Mouse (Mus musculus) forelimb bud, embryonic 11.5 days (tissue): ENCODE data around the gene Arid3c.
"Not testable (repeated sequence)": the region's sequence is repeated elsewhere in the genome, so short reads cannot be mapped to it uniquely, and the experiment has no call there.

Source experiments
- DNase-seq: peaks from one replicate; pipeline ENCODE4 v3.0.0-alpha.2; 2012; ENCODE audit warnings: low read depth, low spot score

The Arid3c gene

DNA sequence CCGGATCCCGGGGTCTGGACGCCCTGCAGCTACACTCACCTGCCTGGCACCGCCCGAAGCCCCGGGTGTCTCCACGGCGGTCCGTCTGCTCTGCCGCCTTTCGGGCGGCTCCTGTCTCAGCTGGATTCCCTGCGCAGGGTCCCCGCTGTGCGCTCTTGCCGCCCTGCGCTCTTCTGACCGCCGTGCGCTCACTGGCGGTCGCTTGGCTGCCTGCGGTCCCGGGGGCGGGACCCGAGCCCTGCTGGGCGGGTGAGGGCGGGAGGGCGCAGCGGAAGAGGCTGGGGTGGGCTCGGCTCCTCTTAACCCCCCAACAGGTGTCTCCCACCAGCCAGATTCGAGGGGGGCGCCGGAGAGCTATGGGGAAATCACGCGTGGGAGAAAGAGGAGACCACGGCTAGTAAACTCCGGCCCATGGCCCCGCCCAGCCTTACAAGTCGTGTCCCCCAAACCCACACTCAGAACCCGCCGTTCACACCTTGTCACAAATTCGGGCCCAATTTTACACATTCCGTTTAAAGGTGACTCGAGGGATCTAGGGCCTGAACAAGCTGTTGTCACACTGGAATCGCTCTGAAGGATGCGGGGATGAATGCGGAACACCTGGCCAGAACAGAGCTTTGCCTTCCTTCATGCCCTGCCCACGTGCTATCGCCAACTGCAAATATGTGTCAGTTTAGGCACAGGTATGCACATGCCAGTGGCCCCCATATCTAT lies at the start of gene Arid3c:
Arid3c (minus strand) TSS at position 91 of the 714 bp plus-strand sequence.
- DNase-seq: no peak

DNA sequence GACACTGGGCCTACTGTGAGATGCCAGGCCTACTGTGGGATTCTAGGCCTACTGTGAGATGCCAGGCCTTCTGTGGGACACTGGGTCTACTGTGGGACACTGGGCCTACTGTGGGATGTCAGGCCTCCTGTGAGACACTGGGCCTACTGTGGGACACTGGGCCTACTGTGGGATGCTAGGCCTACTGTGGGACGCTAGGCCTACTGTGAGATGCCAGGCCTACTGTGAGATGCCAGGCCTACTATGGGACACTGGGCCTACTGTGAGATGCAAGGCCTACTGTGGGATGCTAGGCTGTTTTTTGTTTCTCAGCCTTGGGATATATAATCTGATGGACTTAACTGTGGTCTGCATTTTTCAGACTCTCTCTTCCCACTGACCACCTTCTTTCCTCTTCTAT lies 44.9 kb upstream of the Arid3c start:
- not testable (repeated sequence) for DNase-seq

DNA sequence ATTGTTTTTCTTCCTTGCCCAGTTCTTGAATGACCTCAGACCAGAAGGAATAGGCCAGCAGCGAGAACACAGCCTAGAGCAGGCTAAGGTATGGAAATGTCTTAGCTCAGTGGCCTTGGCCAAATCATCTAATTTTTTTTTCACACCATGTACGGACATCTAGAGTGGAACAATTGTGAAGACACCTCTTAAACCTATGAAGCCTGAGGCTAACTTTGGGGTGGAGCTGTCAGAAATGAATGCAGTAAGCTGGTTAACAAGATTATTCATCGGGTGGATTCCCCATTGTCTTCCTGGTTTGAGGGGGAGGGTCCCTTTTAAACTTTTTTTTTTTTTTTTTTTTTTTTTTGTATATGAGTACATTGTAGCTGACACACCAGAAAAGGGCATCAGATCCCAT lies 43.6 kb upstream of the Arid3c start:
- DNase-seq: not testable (repeated sequence)

DNA sequence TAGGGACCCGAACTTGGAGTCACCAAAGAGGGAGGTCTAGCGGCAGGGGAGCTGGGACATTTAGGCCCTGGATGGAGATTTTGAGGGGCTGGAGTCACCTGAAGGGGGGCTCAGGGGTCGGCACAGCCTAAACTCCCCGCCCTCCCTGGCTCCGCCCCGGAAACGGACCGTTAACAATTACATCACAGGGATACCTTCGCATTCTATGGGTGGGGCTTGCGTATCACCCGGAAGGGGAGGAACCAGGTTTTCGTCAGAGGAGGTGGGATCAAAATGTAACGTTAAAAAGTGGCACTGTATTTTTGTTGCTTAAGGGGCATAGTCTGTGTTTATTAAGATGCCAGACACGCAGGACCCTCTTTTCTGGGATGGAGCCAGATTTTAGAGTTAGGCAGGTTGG lies 43.1 kb upstream of the Arid3c start, which contains the start of gene Ccl27a:
Ccl27a (minus strand) TSS at position 246 of the 400 bp plus-strand sequence.
- peak; percentile 82 for DNase-seq

DNA sequence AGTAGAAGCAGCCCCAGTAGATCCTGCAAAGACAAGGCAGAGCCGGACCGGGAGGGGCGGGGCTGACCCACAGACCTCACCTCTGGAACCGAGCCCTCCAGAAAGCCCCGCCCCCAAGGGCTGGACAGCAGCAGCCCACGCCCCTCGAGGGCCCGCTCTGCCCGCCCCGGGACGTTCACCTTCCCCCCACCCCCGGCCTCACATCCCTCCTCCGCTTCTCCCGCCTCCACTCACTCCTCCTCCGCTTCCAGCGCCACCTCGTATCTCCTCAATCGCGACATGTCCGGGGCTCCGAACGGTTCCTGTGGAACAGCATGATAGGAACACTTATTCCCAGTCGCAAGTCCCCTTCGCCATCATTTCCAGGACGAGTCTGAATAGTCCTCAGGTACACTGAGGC lies 42.6 kb upstream of the Arid3c start:
- not testable (repeated sequence) for DNase-seq

DNA sequence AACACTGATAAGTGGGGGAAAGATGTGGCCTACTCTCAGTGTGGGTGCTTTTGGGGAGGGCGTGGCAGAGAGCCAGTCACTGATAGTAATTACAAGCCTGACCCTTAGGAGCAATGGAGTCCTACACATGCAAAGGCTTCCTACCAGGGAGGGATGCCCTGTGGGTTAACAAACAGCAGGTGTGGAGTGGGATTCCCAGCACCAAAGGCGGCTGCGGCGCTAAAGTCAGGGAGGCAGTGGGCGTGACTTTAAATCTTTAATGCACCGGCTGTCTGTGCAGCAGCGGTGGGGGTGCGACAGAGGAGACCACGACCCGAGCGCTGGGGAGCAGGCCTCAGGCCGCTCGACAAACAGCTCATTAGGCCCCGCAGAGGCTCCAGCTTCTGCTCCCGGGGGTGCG lies 42.0 kb upstream of the Arid3c start:
- DNase-seq: not testable (repeated sequence)

DNA sequence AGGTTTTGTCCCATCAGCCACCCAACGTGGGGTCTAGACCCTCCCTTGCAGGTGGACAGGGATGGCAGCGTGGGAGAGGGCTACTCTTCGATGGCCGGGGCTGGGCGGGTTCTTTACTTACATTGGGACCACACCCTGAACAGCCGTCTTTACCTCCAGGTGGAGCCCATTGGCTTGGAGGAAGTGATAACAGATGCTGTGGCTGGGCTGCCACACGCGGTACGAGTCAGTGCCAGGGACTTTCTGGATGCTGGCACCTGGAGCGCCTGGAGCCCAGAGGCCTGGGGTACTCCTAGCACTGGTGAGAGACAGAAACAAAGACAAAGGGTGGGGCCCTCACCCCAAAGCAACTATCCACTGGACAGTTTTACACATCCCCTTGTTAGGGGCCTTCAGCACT lies 36.4 kb upstream of the Arid3c start:
- not testable (repeated sequence) for DNase-seq

DNA sequence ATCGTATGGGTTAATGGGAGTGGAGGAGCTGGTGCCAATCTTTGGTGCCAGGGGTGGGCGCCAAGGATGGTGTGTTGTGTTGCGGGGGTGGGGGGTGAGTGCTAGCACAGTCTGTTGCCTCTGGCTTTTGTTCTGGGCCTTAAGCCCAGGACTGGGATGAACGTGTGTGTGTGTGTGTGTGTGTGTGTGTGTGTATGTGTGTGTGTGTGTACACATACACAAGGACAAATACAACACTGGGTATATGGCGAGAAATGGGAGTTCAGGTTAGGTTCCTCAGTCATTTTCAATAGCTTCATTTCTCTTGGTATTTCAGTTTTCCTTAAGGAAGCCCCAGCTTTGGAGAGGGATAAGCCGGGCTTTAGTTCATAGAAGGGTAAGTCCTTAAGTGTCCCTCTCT lies 32.2 kb upstream of the Arid3c start:
- DNase-seq: not testable (repeated sequence)

DNA sequence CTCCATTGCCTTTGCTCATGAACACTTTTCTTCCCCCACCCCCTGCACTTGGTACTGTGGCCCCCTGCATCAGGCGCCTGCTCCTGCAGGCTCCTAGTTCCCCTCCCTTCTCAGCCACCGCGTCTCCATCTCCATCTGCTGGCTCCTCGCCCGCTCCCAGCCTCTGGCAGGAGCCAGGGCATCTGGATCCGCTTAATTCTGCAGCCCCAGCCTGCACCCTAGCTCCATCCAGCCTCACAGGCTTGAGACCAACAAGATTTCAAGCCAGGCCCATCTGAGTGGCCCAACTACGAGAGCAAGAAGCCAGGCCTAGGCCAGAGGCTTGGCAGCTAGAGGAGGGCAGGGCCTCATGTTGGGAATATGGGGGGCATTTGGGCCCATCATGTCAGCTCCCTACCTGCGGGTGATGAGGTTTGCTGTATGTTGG lies 31.8 kb upstream of the Arid3c start:
- DNase-seq: peak; percentile 73

DNA sequence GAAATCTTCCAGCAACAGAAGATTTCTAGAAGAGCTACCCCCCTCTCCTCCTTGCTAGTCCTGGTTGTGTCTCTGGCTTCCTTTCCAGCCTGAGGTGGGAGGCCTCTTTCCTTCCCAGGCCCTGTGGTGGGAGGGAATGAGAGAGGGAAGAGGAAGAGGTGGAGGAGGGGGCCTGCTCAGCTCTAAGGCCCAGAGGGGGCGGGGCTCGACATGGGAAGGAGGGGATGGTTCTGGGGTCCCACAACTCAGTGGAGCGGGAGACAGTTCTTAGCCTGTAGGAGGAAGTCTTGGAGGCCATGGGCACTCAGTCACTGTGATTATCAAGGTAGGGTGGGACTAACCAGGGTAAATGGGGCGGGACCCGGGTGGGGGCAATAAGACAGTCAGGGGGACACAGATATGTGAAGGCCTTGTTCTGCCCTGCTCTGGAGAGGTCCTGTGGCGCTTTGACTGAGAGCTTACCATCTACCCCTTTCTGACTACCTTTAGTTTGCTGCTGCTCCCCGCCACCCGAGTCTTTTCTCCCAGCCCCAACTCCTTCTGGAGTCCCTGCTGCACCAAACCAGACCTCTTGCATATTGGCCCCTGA lies 31.3 kb upstream of the Arid3c start:
- peak; percentile 71 for DNase-seq

DNA sequence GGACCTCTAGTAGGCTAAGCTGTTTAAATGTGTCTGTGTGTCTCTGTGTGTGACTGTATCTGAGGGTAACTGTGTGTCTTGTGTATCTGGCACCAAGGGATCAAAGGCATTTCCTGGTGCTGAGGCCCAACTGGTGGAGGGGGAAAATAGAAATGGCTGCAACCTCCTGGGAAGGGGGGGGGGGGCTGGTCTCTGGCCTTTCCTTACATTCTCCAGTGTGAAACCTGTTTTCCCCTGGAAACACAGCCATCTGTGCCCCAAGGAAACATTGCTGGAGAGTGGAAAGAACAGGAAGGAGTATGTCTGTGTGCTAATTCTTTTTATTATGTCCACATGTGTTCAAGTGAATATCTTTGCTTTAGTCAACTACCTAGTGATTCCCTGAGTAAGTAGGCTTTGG lies 30.7 kb upstream of the Arid3c start:
- DNase-seq: peak; percentile 61

DNA sequence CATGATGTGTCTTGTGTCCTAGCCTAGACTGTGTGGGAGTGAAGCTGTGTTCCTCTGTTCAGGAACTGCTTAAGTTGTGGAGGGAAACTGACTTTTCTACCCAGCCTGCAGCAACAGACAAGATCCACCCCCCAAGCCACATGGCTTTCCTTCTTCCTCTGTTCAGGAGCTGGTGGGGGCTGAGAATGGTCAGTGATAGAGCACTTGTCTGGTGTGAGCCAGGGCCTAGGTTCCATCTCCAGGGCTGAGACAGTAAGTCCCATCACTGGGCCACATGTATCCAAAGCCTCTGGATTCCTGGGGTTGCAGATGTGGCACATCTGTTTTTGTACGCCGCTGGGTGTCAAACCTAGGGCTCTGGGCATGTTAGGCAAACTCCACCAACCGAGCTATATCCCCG lies 30.0 kb upstream of the Arid3c start:
- no peak for DNase-seq

DNA sequence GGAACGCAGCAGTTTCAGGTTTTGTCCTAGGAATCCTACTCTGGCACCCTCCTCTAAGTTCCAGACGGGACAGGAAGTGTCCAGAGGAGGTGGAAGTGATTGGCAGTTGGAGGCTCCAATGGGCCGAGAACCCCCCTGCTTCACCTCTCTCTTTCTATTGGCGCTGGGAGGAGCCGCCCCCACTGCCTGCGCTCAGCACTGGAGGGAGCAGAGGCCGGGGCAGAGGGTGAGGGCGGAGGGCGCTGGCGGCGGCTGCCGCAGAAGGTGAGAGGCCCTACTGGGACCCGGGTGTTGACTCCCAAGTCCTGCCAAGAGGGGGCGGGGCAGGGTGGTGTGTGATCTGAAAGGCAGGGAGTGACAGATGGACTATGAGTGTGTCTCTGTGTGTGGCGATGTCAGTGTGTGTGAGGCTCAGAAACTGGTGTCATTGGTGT lies 29.4 kb upstream of the Arid3c start:
- peak; percentile 92 for DNase-seq

DNA sequence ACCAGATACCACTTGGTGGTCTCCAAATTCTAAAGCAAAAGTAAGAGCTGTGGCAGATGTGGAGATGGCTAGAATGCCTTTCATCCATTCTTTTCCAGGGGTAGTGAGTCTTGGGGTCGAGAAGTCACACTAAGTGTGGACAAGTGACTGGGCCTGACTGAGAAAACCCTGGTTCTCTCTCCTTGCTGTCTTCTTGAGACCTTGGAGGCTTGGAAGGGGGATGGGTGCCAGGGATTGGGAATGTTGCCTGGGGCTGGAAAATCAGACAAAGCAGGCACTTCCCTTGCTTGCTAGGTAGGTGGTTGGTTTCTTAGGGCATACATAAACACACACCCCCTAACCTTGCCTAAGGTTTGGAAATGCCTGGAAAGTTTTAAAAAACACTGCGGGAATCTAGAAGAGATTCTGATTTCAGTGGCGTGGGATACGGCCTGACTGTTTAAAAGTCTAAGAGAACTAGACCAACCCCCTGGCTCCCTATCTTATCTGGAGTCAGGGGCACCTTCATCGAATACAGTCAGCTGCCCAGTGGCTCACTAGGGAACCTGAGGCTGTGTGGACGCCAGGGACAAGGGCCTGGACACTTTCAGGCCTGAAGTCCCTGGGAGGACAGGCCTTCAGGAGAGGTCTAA lies 28.8 kb upstream of the Arid3c start:
- DNase-seq: no peak

DNA sequence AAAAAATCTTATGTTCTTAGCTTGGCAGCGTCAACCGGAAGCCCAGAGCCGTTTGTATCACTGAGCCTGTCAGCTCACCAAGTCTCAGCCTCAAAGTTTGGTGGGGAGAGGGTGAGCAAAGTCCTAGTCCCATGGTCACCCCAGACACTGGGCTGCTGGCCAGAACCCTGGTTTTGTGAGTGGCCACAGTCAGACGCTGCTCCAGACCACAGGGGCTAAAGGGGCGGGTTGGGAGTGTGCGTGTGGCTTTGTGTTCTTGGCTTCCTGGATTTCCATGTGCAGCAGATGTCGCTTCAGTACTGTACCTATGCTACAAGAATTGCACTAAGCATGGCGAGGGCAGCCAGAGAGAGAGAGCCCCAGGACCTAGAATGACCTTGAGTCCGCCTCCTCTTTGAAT lies 28.3 kb upstream of the Arid3c start:
- DNase-seq: no peak

DNA sequence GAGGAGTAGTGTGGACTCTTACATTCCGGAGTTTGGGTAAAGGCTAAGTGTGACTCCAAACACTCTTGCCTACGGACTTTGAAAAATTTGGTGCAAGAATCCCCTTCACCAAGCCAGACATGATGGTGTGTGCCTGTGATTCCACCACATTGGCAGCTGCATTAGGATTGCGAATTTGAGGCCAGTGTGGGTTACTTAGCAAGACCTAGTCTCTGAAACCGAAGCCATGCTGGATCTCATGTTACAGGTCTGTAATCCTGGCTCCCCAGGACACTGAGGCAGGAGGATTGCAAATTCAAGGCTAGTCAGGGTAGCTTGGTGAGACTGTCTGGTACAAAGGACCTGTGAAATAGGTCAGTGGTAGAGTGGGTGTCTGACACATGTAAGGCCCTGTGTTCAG lies 27.8 kb upstream of the Arid3c start:
- DNase-seq: no peak

DNA sequence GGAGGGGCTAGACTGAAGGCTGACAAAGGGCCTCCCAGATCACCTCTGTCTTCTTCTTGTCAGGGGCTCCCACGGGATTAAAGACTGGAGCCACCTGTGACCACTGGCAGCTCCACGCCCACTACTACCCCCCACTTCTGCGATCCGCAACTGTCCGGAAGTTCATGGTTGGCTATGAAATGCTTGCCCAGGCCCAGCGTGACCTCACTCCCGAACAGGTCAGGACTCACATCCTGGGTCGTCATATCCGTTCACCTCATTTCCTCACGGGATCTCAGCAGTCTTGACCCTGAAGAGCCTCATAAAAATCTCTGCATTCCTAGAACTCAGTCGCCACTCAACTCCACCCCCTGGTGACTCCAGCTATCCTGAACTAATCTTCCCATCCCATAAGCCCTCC lies 27.1 kb upstream of the Arid3c start:
- DNase-seq: no peak

DNA sequence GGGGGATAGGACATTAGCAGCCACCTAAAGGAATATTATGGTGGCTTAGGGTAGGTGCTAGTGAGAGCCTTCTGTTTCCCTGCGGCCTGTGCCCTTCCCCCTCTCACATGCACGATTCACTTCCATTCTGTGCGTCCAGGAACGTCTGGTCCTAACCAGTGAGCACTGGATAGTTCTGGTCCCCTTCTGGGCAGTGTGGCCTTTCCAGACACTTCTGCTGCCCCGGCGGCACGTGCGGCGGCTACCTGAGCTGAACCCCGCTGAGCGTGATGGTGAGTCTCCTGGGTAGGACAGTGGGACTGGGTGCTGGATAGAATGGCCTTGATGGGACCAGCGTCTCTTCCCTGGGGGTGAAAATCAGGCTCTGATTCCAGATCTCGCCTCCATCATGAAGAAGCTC lies 26.4 kb upstream of the Arid3c start:
- no peak for DNase-seq

DNA sequence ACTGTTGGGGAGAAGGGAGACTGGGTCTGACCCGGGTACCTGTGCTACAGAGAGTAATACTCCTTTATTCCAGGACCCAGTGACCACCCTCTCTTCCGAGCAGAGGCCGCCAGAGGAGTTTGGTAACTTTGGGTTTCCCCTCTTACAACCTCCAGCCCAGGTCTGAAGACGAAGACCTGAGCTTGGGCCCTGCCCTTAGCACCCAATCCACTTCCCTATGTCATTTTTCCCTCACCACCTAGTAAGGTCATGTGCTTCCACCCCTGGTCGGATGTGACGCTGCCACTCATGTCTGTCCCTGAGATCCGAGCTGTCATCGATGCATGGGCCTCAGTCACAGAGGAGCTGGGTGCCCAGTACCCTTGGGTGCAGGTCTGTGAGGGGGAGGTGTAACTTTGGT lies 25.5 kb upstream of the Arid3c start:
- DNase-seq: no peak

DNA sequence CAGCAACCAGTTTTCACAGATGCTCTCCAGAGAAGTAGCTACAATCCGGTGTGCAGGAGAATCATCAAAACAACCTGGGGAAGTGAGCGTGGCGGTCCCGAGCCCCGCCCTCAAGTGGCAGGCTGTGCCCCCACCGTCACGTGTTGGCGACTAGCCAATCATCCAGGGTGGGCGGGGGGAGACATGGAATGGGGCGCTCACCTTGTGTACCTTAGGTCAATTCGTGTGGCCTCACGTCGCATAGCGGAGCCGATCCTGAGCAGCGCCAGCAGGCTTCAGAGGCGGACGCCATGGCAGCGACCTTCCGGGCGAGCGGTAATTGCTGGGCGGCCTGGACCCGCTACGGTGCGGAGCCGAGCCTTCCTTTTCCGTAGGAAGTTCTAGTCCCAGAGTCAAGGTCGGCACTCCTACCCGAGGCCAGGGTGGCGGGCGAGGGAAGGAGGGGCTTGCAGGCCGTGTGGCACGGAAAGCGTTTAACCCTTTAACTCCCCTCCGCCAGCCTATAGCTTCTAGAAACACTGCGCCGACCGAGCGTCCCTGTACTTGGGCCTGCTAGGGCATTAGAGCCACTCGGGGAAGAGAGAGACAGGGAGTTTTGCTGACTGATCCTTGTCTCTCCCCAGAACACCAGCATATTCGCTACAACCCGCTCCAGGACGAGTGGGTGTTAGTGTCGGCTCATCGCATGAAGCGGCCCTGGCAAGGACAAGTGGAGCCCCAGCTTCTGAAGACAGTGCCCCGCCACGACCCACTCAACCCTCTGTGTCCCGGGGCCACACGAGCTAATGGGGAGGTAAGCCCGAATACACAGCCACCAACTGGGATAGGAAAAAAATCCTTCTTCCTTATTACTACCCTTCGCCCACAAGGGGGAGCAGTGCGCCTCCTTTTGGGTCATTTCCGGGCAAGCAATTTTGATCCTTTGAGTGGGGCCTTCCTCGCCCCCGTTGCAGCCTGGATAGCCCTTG lies 24.7 kb upstream of the Arid3c start, which contains the start of gene Sigmar1:
Sigmar1 (minus strand) TSS at position 820 of the 968 bp plus-strand sequence.
- DNase-seq: peak; percentile 88

DNA sequence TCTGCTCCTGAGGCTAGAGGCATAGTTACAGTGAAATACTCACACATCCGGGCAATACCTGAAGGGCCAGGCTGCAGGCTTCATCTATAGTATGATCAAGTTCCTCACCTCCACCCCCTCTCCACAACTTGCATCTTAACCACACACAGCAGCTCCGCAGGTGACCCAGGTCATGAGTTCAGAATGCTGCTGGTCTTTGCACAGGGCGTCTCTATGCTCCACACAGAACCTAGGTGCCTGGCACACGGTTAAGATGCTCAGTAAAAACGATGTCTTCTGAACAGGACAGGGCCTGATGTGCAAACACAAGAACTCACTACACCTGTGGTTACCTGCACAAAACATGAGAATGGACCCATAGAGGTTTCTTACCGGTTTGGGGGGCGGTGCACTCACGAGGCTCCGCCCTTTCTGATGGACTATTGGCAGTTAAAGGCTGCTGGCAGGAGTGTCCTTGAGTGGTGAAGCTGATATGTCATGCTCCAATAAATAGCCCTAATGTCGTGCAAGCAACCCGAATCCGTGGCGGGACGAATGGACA lies 23.9 kb upstream of the Arid3c start, which contains the start of gene Galt:
Galt (plus strand) TSS at position 432 of the 541 bp plus-strand sequence.
- DNase-seq: no peak
